Mouse (Mus musculus): ENCODE data around the gene Arvcf. TPM values are rescaled to one million over a fixed set of nuclear protein-coding genes. Genes with fewer than 3 reads are reported as not detected.

Gene Arvcf
- total RNA-seq, 2 experiments from 2014 or later, result 36.2 to 37.7 TPM

DNA sequence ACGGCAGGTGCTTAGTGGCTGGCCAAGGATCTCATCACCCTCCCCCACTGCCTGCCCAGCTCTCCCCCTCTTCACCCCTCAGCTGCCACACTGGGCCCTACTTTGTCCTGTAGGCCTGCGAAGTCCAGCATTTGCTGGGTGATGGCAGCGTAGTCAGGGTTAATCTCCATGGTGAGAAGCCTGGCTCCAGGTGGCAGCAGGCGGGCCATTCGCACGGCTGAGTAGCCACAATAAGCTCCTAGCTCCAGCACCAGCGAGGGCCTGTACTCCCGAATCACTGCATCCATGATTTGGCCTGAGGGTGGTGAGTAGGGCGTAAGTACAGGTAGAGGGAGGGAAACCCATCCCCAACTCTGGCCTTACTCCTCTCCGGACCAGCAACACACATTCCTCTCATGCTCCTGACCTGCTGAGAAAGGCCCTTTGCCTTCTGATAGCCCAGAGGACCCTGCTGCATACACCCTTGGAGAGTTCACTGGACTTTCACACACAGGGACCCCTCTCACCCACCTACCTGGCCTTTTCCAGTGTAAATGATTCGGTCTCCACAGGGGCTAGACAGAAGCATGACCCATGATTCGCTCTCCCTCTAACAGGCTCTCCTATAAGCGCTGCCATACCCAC, 63.2 kb downstream of the Arvcf start:
- DNase-seq, result no peak

GRCm38 (mm10) chr16:18411802-18412476, 64.0 kb downstream of the Arvcf start:
- peak in 1 of 2 experiments; percentile 51 for DNase-seq

- DNase-seq, result no peak
These were observed 65.2 kb downstream of the Arvcf start for GRCm38 (mm10) chr16:18413032-18413816.

GRCm38 (mm10) chr16:18416094-18416761, 68.2 kb downstream of the Arvcf start:
- no peak for DNase-seq

- no peak for DNase-seq
These were observed 68.9 kb downstream of the Arvcf start for GRCm38 (mm10) chr16:18416837-18417236.

GRCm38 (mm10) chr16:18417491-18417890, 69.5 kb downstream of the Arvcf start:
- DNase-seq, result no peak

- no peak for DNase-seq
These were observed 71.0 kb downstream of the Arvcf start for GRCm38 (mm10) chr16:18418756-18419602.

DNA sequence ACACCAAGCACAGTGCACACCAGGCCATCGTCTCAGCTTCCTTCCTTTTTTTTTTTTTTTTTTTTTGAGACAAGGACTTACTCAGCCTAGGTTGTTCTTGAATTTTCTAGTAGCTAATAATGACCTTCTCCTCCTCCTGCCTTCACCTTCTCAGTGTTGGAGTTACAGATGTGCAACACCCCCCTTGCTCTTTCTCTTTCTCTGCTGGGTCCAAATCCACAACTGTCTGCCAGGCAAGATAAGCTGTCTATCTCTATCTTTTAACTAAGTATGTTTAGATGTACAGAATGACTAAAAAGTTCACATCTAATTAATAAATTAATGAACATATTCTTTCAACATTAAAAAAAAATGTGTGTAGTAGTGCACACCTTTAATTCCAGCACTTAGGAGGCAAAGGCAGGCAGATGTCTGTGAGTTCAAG, 71.6 kb downstream of the Arvcf start:
- DNase-seq, result no peak

DNA sequence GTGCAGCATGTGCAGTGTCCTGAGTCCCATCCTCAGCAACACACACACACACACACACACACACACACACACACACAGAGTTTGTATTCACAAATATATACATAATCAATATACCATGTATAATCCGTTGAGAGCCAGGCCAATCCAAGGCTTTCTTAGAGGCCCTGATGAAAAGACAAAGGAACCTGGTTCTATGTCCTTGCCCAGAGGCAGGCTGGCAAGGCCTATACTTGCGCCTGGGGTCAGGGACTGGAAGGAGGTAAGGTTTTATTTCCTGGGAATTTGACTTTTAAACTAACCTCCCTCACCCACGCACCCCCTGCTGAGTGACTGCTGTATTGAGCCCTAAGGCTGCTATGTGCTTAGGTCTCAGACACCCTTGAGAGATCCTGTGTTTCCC, 72.6 kb downstream of the Arvcf start:
- DNase-seq, result no peak

GRCm38 (mm10) chr16:18423203-18423914, 75.4 kb downstream of the Arvcf start:
- no peak for DNase-seq

DNA sequence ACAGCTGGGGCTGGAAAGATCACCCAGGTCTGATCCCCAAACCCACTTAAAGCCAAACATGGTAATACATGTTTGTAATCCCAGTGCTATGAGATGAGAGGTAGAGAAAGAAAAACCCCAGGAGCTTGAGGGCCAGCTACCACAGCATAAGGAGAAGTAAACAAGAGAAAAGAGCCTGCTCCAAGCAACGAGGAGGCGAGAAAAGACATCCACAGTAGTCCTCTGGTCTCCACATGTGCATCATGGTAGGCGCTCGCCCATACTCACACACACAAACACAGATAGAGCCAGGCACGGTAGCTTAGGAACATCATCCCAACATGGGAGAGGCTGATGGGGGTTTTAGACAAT, 75.9 kb downstream of the Arvcf start:
- no peak for DNase-seq

GRCm38 (mm10) chr16:18424364-18425045, 76.5 kb downstream of the Arvcf start:
- DNase-seq, result no peak

- DNase-seq, result peak in 1 of 2 experiments; percentile 16
These were observed 77.7 kb downstream of the Arvcf start for GRCm38 (mm10) chr16:18425475-18426214.

DNA sequence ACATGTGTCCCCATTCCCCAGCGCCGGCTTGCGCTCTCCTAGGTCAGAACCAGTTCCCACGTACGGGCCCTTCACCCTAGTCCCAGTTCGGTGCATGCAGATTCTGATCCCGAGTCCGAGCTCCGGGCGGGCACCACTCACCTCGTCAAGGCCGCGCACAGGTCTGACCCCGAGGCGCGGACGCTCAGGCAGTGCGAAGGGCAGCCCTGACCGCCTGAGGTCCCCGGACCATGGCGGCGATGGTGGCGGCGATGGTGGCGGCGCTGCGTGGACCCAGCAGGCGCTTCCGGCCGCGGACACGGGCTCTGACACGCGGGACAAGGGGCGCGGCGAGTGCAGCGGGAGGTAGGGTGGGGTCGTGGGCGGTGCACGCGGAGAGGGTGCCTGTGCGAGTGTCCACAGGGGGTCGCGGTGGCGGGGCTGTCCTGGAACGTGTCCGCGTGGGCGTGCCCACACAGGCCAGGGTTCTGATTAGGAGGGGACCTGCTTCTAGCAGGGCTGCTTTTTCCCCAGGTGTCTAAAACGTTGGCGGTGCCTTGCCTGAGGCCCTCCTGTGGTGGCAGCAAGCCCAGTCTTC, 78.3 kb downstream of the Arvcf start, which contains the start of gene Txnrd2:
Txnrd2 (plus strand) TSS at position 170 of the 577 bp plus-strand sequence.
- peak; percentile 67 to 76 for DNase-seq

GRCm38 (mm10) chr16:18426802-18427280, 78.9 kb downstream of the Arvcf start, which contains the start of gene Comt:
Gene Comt, minus strand, starts transcription at chr16:18426852.
- no peak for DNase-seq

- DNase-seq, result no peak
These were observed 80.1 kb downstream of the Arvcf start for GRCm38 (mm10) chr16:18428011-18428515.

- DNase-seq, result no peak
These were observed 80.6 kb downstream of the Arvcf start for GRCm38 (mm10) chr16:18428516-18429042.

GRCm38 (mm10) chr16:18429641-18430040, 81.7 kb downstream of the Arvcf start:
- DNase-seq, result no peak
